ENCODE assay signal across 9 mouse cellular contexts in genomic region chr11:6489691-6490503, GRCm38 (mm10). TPM values are rescaled to one million over a fixed set of nuclear protein-coding genes. Genes with fewer than 3 reads are reported as not detected.
A peak's percentile ranks its signal among the peaks of the same experiment; 100 is the strongest.
DNase-seq lines count a peak whose midpoint lies in the region; ATAC-seq and TF ChIP-seq lines count a peak whose summit lies in the region.
"Had no signal": no experiment of that assay in that cellular context is flagged by ENCODE, and none has a peak within 500 bp of the region (broad histone marks: within the 10 kb centered on the region; RNA-seq: fewer than 3 reads in every experiment).

No protein-coding gene starts in this region.

- 62% methylated on average over 6 of the region's 6 CpGs for WGBS in forebrain, embryonic 16.5 days

- no peak overlapping the region for H3K9ac ChIP-seq in forebrain, embryonic 16.5 days (replicated peaks; ENCODE audit: low read depth, low read length)
- H3K9ac ChIP-seq: heart, embryonic 13.5 days had no signal

- TF ChIP-seq POLR2A in bone marrow macrophage, adult 2 months (IDR thresholded peaks at IDR 0.05; ENCODE audit: borderline replicate concordance, low read depth, low read length), result no peak

- H3K27me3 ChIP-seq in forebrain, embryonic 16.5 days (replicated peaks; ENCODE audit: control insufficient read depth, insufficient read depth, low read length), result no peaks in the 10 kb centered on the region
- H3K27me3 ChIP-seq: heart, embryonic 13.5 days had no signal

- no peaks in the 10 kb centered on the region for H3K9me3 ChIP-seq in forebrain, embryonic 16.5 days (ENCODE audit: control insufficient read depth, low read length)
- H3K9me3 ChIP-seq: heart, embryonic 13.5 days had no signal

- H3K36me3 ChIP-seq in forebrain, embryonic 16.5 days (ENCODE audit: control insufficient read depth, insufficient read depth), result no peaks in the 10 kb centered on the region
- H3K36me3 ChIP-seq: heart, embryonic 13.5 days had no signal

- H3K4me3 ChIP-seq in bone marrow macrophage, adult 2 months (ENCODE audit: insufficient read depth, low read length), result no peak overlapping the region
- H3K4me3 ChIP-seq in forebrain, embryonic 16.5 days (replicated peaks; ENCODE audit: low read length), result no peak overlapping the region
- H3K4me3 ChIP-seq: heart, embryonic 13.5 days had no signal

- no peak overlapping the region for H3K4me2 ChIP-seq in forebrain, embryonic 16.5 days (ENCODE audit: low read length)
- H3K4me2 ChIP-seq: heart, embryonic 13.5 days had no signal

- TF ChIP-seq CTCF in bone marrow macrophage, adult 2 months (IDR thresholded peaks at IDR 0.05; ENCODE audit: low read depth, low read length), result peak; percentile 49

- no peak overlapping the region for H3K27ac ChIP-seq in bone marrow macrophage, adult 2 months (ENCODE audit: insufficient read depth, low read depth, low read length)
- no peak overlapping the region for H3K27ac ChIP-seq in forebrain, embryonic 16.5 days (ENCODE audit: low read length)
- H3K27ac ChIP-seq: heart, embryonic 13.5 days had no signal

- peak; percentile 64 for DNase-seq in 3T3-L1 (ENCODE audit: low read depth, low spot score)
- peak; percentile 75 to 78 for DNase-seq in B cell, adult 2 months
- peak; percentile 51 to 65 for DNase-seq in kidney, postnatal 4 days
- peak; percentile 55 for DNase-seq in retina, postnatal 1 day
- DNase-seq in right cerebral cortex, postnatal 25 days, result no peak

- H3K4me1 ChIP-seq in bone marrow macrophage, adult 2 months (ENCODE audit: control insufficient read depth, insufficient read depth, low read length), result peaks cover 15% of the 10 kb centered on the region
- H3K4me1 ChIP-seq in forebrain, embryonic 16.5 days (replicated peaks; ENCODE audit: control insufficient read depth, insufficient read depth, low read length), result no peaks in the 10 kb centered on the region

- peak; percentile 93 for ATAC-seq in granulocyte monocyte progenitor cell, adult 5-6 weeks (replicated peaks; ENCODE audit: poor library complexity, severe bottlenecking)
- ATAC-seq in forebrain, embryonic 16.5 days, result no peak

RNA-seq across cellular contexts. Expression of gene Purb, which starts 14.2 kb away (rescaled TPM):
- polyA plus RNA-seq in bone marrow macrophage, adult 2 months (2012; ENCODE audit: insufficient read depth, insufficient read length, missing spikeins), result 37.3 and 37.7 TPM in 2 replicates
- 29.3 and 36.4 TPM in 2 replicates for total RNA-seq in granulocyte monocyte progenitor cell, adult 5-6 weeks (2014; fragmentation: Nextera tagmentation)
- total RNA-seq in granulocyte monocyte progenitor cell, adult 5-6 weeks (2017), result 35.7 and 43.4 TPM in 2 replicates
- polyA plus RNA-seq in forebrain, embryonic 16.5 days (2015; fragmentation: Nextera tagmentation; extraction: Ambion mirVana), result 14.4 and 16.7 TPM in 2 replicates

RNA-seq across cellular contexts. Expression of gene Myo1g, which starts 30.9 kb away (rescaled TPM):
- polyA plus RNA-seq in bone marrow macrophage, adult 2 months (2012; ENCODE audit: insufficient read depth, insufficient read length, missing spikeins), result 96.5 and 106 TPM in 2 replicates
- total RNA-seq in granulocyte monocyte progenitor cell, adult 5-6 weeks (2014; fragmentation: Nextera tagmentation), result 84.4 and 96.4 TPM in 2 replicates
- total RNA-seq in granulocyte monocyte progenitor cell, adult 5-6 weeks (2017), result 47.8 and 57.4 TPM in 2 replicates
- polyA plus RNA-seq in forebrain, embryonic 16.5 days (2015; fragmentation: Nextera tagmentation; extraction: Ambion mirVana), result 0.20 and 0.60 TPM in 2 replicates

RNA-seq across cellular contexts. Expression of gene H2afv, which starts 45.7 kb away (rescaled TPM):
- 146 and 172 TPM in 2 replicates for polyA plus RNA-seq in bone marrow macrophage, adult 2 months (2012; ENCODE audit: insufficient read depth, insufficient read length, missing spikeins)
- 152 and 264 TPM in 2 replicates for total RNA-seq in granulocyte monocyte progenitor cell, adult 5-6 weeks (2014; fragmentation: Nextera tagmentation)
- 119 and 143 TPM in 2 replicates for total RNA-seq in granulocyte monocyte progenitor cell, adult 5-6 weeks (2017)
- polyA plus RNA-seq in forebrain, embryonic 16.5 days (2015; fragmentation: Nextera tagmentation; extraction: Ambion mirVana), result 438 and 507 TPM in 2 replicates

RNA-seq across cellular contexts. Expression of gene Ccm2, which starts 56.8 kb away (rescaled TPM):
- polyA plus RNA-seq in bone marrow macrophage, adult 2 months (2012; ENCODE audit: insufficient read depth, insufficient read length, missing spikeins), result 70.8 and 88.9 TPM in 2 replicates
- total RNA-seq in granulocyte monocyte progenitor cell, adult 5-6 weeks (2014; fragmentation: Nextera tagmentation), result 39.8 and 56.0 TPM in 2 replicates
- total RNA-seq in granulocyte monocyte progenitor cell, adult 5-6 weeks (2017), result 39.8 and 55.5 TPM in 2 replicates
- polyA plus RNA-seq in forebrain, embryonic 16.5 days (2015; fragmentation: Nextera tagmentation; extraction: Ambion mirVana), result 101 and 107 TPM in 2 replicates

Comparison
In these comparisons a context has a peak if more than half of its experiments do, and no peak if none do; other contexts are left out.
1. RNA of gene Myo1g, which starts 30.9 kb away (polyA plus RNA-seq): 96.5 to 106 TPM in bone marrow macrophage, adult 2 months; 0.20 to 0.60 TPM in forebrain, embryonic 16.5 days; every median in the first group is over 10 times any median in the second.